ENCODE assay signal across 7 mouse cellular contexts in genomic region chr12:88722691-88723070, GRCm38 (mm10). TPM values are rescaled to one million over a fixed set of nuclear protein-coding genes. Genes with fewer than 3 reads are reported as not detected.
A peak's percentile ranks its signal among the peaks of the same experiment; 100 is the strongest.
DNase-seq lines count a peak whose midpoint lies in the region.

Nrxn3 (plus strand) TSS chr12:88722876.

- peak; percentile 81 for DNase-seq in brain, embryonic 18.5 days (ENCODE audit: low read depth, low spot score)
- DNase-seq in embryo, embryonic 10 days (ENCODE audit: low spot score), result peak; percentile 85
- DNase-seq in heart, postnatal 10 days, result peak; percentile 2 to 20
- peak; percentile 63 to 76 for DNase-seq in layer of hippocampus, postnatal 10 days (ENCODE audit: low spot score in 2 of 2)
- DNase-seq in lung, postnatal 36 days, result peak; percentile 2
- peak; percentile 71 for DNase-seq in right cerebral cortex, postnatal 4 days
- no peak for DNase-seq in thymus, postnatal 25 days

- intact Hi-C loops in heart, postnatal 10 days (cut with DNase I), result no loop called here

RNA-seq across cellular contexts. Expression of gene Nrxn3, which starts in this region (rescaled TPM):
- under 1 TPM; 0.60 to 0.67 TPM for total RNA-seq in heart, postnatal 10 days (2021)
- total RNA-seq in layer of hippocampus, postnatal 10 days (2021), result 100 to 1,000 TPM; 153 to 168 TPM

Comparison
In these comparisons a context has a peak if more than half of its experiments do, and no peak if none do; other contexts are left out.
1. RNA of gene Nrxn3 (total RNA-seq): 153 to 168 TPM in layer of hippocampus, postnatal 10 days; 0.60 to 0.67 TPM in heart, postnatal 10 days; every median in the first group is over 10 times any median in the second.
2. Peak in DNase-seq in heart, postnatal 10 days; RNA of the gene not detected or under 1 TPM.